25 mouse cellular contexts compared by ENCODE assay signal in the genomic region with DNA sequence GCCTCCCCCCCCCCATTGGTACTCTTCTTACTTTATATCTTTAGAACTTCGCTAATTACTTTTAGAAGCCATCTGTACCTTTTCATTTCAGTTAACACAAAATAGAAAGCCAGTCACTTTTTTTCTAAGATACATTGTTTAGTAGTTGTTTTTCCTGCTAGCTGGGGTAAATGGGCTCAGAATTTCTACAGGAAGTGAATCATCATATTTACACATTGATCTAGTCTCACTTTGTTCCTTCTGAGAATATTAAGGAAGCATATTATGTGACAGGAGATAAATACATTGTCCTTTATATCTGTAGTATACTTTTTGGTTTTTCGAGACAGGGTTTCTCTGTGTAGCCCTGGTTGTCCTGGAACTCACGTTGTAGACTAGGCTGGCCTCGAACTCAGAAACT. TPM values are rescaled to one million over a fixed set of nuclear protein-coding genes. Genes with fewer than 3 reads are reported as not detected.
DNase-seq lines count a peak whose midpoint lies in the region; ATAC-seq and TF ChIP-seq lines count a peak whose summit lies in the region.
"Had no signal": no experiment of that assay in that cellular context is flagged by ENCODE, and none has a peak within 500 bp of the region (broad histone marks: within the 10 kb centered on the region; RNA-seq: fewer than 3 reads in every experiment).

No protein-coding gene starts in this region.

- H3K79me2 ChIP-seq in macrophage (ENCODE audit: inconsistent target), result peaks cover 100% of the 10 kb centered on the region

- no peak for TF ChIP-seq CTCF in bone marrow macrophage, adult 2 months (IDR thresholded peaks at IDR 0.05; ENCODE audit: low read depth, low read length)
- no peak for TF ChIP-seq CTCF in forebrain, postnatal 0 days (IDR thresholded peaks at IDR 0.05; ENCODE audit: low read depth)
- no peak for TF ChIP-seq CTCF in lung, postnatal 0 days (IDR thresholded peaks at IDR 0.05)

- no peaks in the 10 kb centered on the region for H3K27me3 ChIP-seq in forebrain, postnatal 0 days (ENCODE audit: insufficient read depth, low read length)
- H3K27me3 ChIP-seq in lung, postnatal 0 days (replicated peaks; ENCODE audit: insufficient read depth, low read length), result no peaks in the 10 kb centered on the region
- H3K27me3 ChIP-seq in hindbrain, embryonic 14.5 days (ENCODE audit: control insufficient read depth, insufficient read depth, low read length), result no peaks in the 10 kb centered on the region
- H3K27me3 ChIP-seq: heart, embryonic 13.5 days; hindbrain, embryonic 15.5 days; intestine, embryonic 15.5 days had no signal

- no peak overlapping the region for H3K9ac ChIP-seq in forebrain, postnatal 0 days
- H3K9ac ChIP-seq in lung, postnatal 0 days (replicated peaks; ENCODE audit: low read depth), result no peak overlapping the region
- no peak overlapping the region for H3K9ac ChIP-seq in hindbrain, embryonic 14.5 days
- H3K9ac ChIP-seq: heart, embryonic 13.5 days; hindbrain, embryonic 15.5 days; intestine, embryonic 15.5 days had no signal

- no peak overlapping the region for H3K4me2 ChIP-seq in forebrain, postnatal 0 days (ENCODE audit: low read depth)
- no peak overlapping the region for H3K4me2 ChIP-seq in lung, postnatal 0 days (replicated peaks; ENCODE audit: low read depth, low read length)
- H3K4me2 ChIP-seq in hindbrain, embryonic 14.5 days (replicated peaks), result no peak overlapping the region
- H3K4me2 ChIP-seq: heart, embryonic 13.5 days; hindbrain, embryonic 15.5 days; intestine, embryonic 15.5 days had no signal

- peaks cover 53% of the 10 kb centered on the region for H3K4me1 ChIP-seq in bone marrow macrophage, adult 2 months (ENCODE audit: control insufficient read depth, insufficient read depth, low read length)
- no peaks in the 10 kb centered on the region for H3K4me1 ChIP-seq in forebrain, postnatal 0 days (ENCODE audit: insufficient read depth)
- H3K4me1 ChIP-seq in lung, postnatal 0 days (ENCODE audit: insufficient read depth, low read depth, low read length), result no peaks in the 10 kb centered on the region
- no peaks in the 10 kb centered on the region for H3K4me1 ChIP-seq in hindbrain, embryonic 14.5 days (replicated peaks; ENCODE audit: control insufficient read depth, insufficient read depth, low read length)
- H3K4me1 ChIP-seq: heart, embryonic 10.5 days had no signal

- ATAC-seq in CD4-positive, CD25-positive, alpha-beta regulatory T cell, adult 4 months, result peak; percentile 38
- no peak for ATAC-seq in forebrain, postnatal 0 days
- no peak for ATAC-seq in lung, postnatal 0 days
- ATAC-seq in hindbrain, embryonic 14.5 days (ENCODE audit: low FRiP score), result no peak
- ATAC-seq: forebrain, embryonic 14.5 days; intestine, embryonic 15.5 days had no signal

- DNase-seq in forebrain, postnatal 0 days, result no peak
- no peak for DNase-seq in lung, postnatal 0 days (ENCODE audit: low spot score)
- no peak for DNase-seq in hindbrain, embryonic 14.5 days (ENCODE audit: low spot score)
- DNase-seq: adrenal gland, adult 2 months; adrenal gland, postnatal 14 days; cerebellum, adult 11-12 months; cerebellum, adult 8-10 months; cerebellum, postnatal 10 days; cerebellum, postnatal 36 days; gastrocnemius, postnatal 25 days; heart, adult 2 months; heart, postnatal 14 days; heart, postnatal 4 days; kidney, adult 11 months had no signal

- H3K9me3 ChIP-seq in forebrain, postnatal 0 days (ENCODE audit: low read length), result no peaks in the 10 kb centered on the region
- H3K9me3 ChIP-seq in lung, postnatal 0 days (ENCODE audit: low read length), result no peaks in the 10 kb centered on the region
- no peaks in the 10 kb centered on the region for H3K9me3 ChIP-seq in hindbrain, embryonic 14.5 days (ENCODE audit: control insufficient read depth, low read length)
- H3K9me3 ChIP-seq: heart, embryonic 10.5 days; heart, embryonic 13.5 days; hindbrain, embryonic 15.5 days; intestine, embryonic 15.5 days had no signal

- TF ChIP-seq EP300 in lung, postnatal 0 days (IDR thresholded peaks at IDR 0.05), result no peak

- WGBS in macrophage (ENCODE audit: missing documents), result 82% methylated on average over 4 of the region's 4 CpGs
- WGBS in forebrain, postnatal 0 days, result 96% methylated on average over 4 of the region's 4 CpGs
- WGBS in lung, postnatal 0 days, result 80% methylated on average over 4 of the region's 4 CpGs
- WGBS in hindbrain, embryonic 14.5 days, result 98% methylated on average over 4 of the region's 4 CpGs

- no peak overlapping the region for H3K4me3 ChIP-seq in bone marrow macrophage, adult 2 months (ENCODE audit: insufficient read depth, low read length)
- H3K4me3 ChIP-seq in macrophage (ENCODE audit: inconsistent target), result no peak overlapping the region
- no peak overlapping the region for H3K4me3 ChIP-seq in forebrain, postnatal 0 days (ENCODE audit: low read depth, low read length)
- H3K4me3 ChIP-seq in lung, postnatal 0 days (ENCODE audit: low read depth, low read length), result no peak overlapping the region
- no peak overlapping the region for H3K4me3 ChIP-seq in hindbrain, embryonic 14.5 days (replicated peaks; ENCODE audit: low read length)
- H3K4me3 ChIP-seq: heart, adult 2 months; heart, embryonic 10.5 days; heart, embryonic 13.5 days; hindbrain, embryonic 15.5 days; intestine, embryonic 15.5 days had no signal

- H3K36me3 ChIP-seq in macrophage (ENCODE audit: inconsistent target), result peaks cover 24% of the 10 kb centered on the region
- peaks cover 12% of the 10 kb centered on the region for H3K36me3 ChIP-seq in forebrain, postnatal 0 days (ENCODE audit: insufficient read depth)
- H3K36me3 ChIP-seq in lung, postnatal 0 days (ENCODE audit: insufficient read depth, low read length), result peaks cover 7% of the 10 kb centered on the region; the same call in 1 of the 2 replicates
- H3K36me3 ChIP-seq in hindbrain, embryonic 14.5 days (replicated peaks; ENCODE audit: control insufficient read depth, insufficient read depth), result peaks cover 16% of the 10 kb centered on the region
- H3K36me3 ChIP-seq: intestine, embryonic 15.5 days had no signal

- peak overlapping the region; percentile 72 for H3K27ac ChIP-seq in bone marrow macrophage, adult 2 months (ENCODE audit: insufficient read depth, low read depth, low read length)
- H3K27ac ChIP-seq in macrophage, result peak overlapping the region; percentile 38; the same call in 1 of the 2 replicates
- H3K27ac ChIP-seq in forebrain, postnatal 0 days (ENCODE audit: low read depth, low read length), result no peak overlapping the region
- no peak overlapping the region for H3K27ac ChIP-seq in lung, postnatal 0 days (ENCODE audit: low read length)
- no peak overlapping the region for H3K27ac ChIP-seq in hindbrain, embryonic 14.5 days
- H3K27ac ChIP-seq: heart, adult 2 months; heart, embryonic 10.5 days; heart, embryonic 13.5 days; hindbrain, embryonic 15.5 days; intestine, embryonic 15.5 days had no signal

- no peak for TF ChIP-seq POLR2A in bone marrow macrophage, adult 2 months (IDR thresholded peaks at IDR 0.05; ENCODE audit: borderline replicate concordance, low read depth, low read length)

RNA-seq across cellular contexts. Expression of a gene that starts 10.8 kb away (rescaled TPM):
- 10 to 100 TPM; 10.2 to 17.1 TPM for polyA plus RNA-seq in CD4-positive, CD25-positive, alpha-beta regulatory T cell, adult 4 months (2017; shearing (Covaris generic))
- 91.7 and 94.9 TPM in 2 replicates for polyA plus RNA-seq in bone marrow macrophage, adult 2 months (2012; ENCODE audit: insufficient read depth, insufficient read length, missing spikeins)
- 100 to 1,000 TPM in 23 of 26 experiments, 10 to 100 TPM in 3; 43.8 to 854 (median 239) TPM for total RNA-seq in macrophage (2018; cell fraction: chromatin; rRNA removed)
- total RNA-seq in macrophage (2018; cell fraction: cytosol; rRNA removed), result 100 to 1,000 TPM in 21 of 26 experiments, 10 to 100 TPM in 5; 61.2 to 599 (median 214) TPM
- 100 to 1,000 TPM in 23 of 26 experiments, 10 to 100 TPM in 3; 42.1 to 649 (median 369) TPM for total RNA-seq in macrophage (2018; cell fraction: nucleus; rRNA removed)
- 46.8 to 75.4 TPM (median 72.8 TPM) in 3 replicates for polyA plus RNA-seq in macrophage (2018)
- 116 and 135 TPM in 2 replicates for total RNA-seq in forebrain, postnatal 0 days (2014; rRNA removed)
- polyA plus RNA-seq in forebrain, postnatal 0 days (2015; fragmentation: Nextera tagmentation; extraction: Ambion mirVana), result 31.1 and 32.6 TPM in 2 replicates
- 10.9 and 11.7 TPM in 2 replicates for polyA plus RNA-seq in lung, postnatal 0 days (2015; fragmentation: Nextera tagmentation; extraction: Ambion mirVana)
- 35.5 and 41.1 TPM in 2 replicates for polyA plus RNA-seq in hindbrain, embryonic 14.5 days (2014; fragmentation: Nextera tagmentation; extraction: Ambion mirVana)

RNA-seq across cellular contexts. Expression of a gene that starts 36.5 kb away (rescaled TPM):
- polyA plus RNA-seq in CD4-positive, CD25-positive, alpha-beta regulatory T cell, adult 4 months (2017; shearing (Covaris generic)), result not detected
- not detected in 2 replicates for polyA plus RNA-seq in bone marrow macrophage, adult 2 months (2012; ENCODE audit: insufficient read depth, insufficient read length, missing spikeins)
- under 1 TPM in 1 of 26 experiments, not detected in 25; 0.62 TPM for total RNA-seq in macrophage (2018; cell fraction: chromatin; rRNA removed)
- total RNA-seq in macrophage (2018; cell fraction: cytosol; rRNA removed), result not detected
- 1 to 10 TPM in 3 of 26 experiments, not detected in 23; 1.4 to 5.0 (median 1.6) TPM for total RNA-seq in macrophage (2018; cell fraction: nucleus; rRNA removed)
- polyA plus RNA-seq in macrophage (2018), result not detected in 3 replicates
- total RNA-seq in forebrain, postnatal 0 days (2014; rRNA removed), result not detected in 2 replicates
- not detected in 2 replicates for polyA plus RNA-seq in forebrain, postnatal 0 days (2015; fragmentation: Nextera tagmentation; extraction: Ambion mirVana)
- polyA plus RNA-seq in lung, postnatal 0 days (2015; fragmentation: Nextera tagmentation; extraction: Ambion mirVana), result 2.4 and 2.9 TPM in 2 replicates
- polyA plus RNA-seq in hindbrain, embryonic 14.5 days (2014; fragmentation: Nextera tagmentation; extraction: Ambion mirVana), result 0.33 TPM in 1 of 2 replicates, not detected in the other
- total RNA-seq: adrenal gland, adult 2 months; adrenal gland, postnatal 14 days; gastrocnemius, adult 8-10 months; gastrocnemius, postnatal 25 days; heart, adult 2 months; heart, postnatal 14 days; heart, postnatal 4 days had no signal
- polyA plus RNA-seq: adrenal gland, adult 2 months; cortical plate, adult 2 months; forebrain, embryonic 14.5 days; hindbrain, embryonic 15.5 days had no signal

RNA-seq across cellular contexts. Expression of a gene that starts 53.0 kb away (rescaled TPM):
- not detected for polyA plus RNA-seq in CD4-positive, CD25-positive, alpha-beta regulatory T cell, adult 4 months (2017; shearing (Covaris generic))
- polyA plus RNA-seq in bone marrow macrophage, adult 2 months (2012; ENCODE audit: insufficient read depth, insufficient read length, missing spikeins), result not detected in 2 replicates
- not detected for total RNA-seq in macrophage (2018; cell fraction: chromatin; rRNA removed)
- total RNA-seq in macrophage (2018; cell fraction: cytosol; rRNA removed), result not detected
- total RNA-seq in macrophage (2018; cell fraction: nucleus; rRNA removed), result 1 to 10 TPM in 1 of 26 experiments, not detected in 25; 1.4 TPM
- polyA plus RNA-seq in macrophage (2018), result not detected in 3 replicates
- 129 and 214 TPM in 2 replicates for total RNA-seq in forebrain, postnatal 0 days (2014; rRNA removed)
- 110 and 128 TPM in 2 replicates for polyA plus RNA-seq in forebrain, postnatal 0 days (2015; fragmentation: Nextera tagmentation; extraction: Ambion mirVana)
- 0.51 and 1.1 TPM in 2 replicates for polyA plus RNA-seq in lung, postnatal 0 days (2015; fragmentation: Nextera tagmentation; extraction: Ambion mirVana)
- 56.2 and 68.7 TPM in 2 replicates for polyA plus RNA-seq in hindbrain, embryonic 14.5 days (2014; fragmentation: Nextera tagmentation; extraction: Ambion mirVana)
- total RNA-seq: gastrocnemius, adult 8-10 months; gastrocnemius, postnatal 25 days had no signal
- polyA plus RNA-seq: C2C12 had no signal

Comparison
In these comparisons a context has a peak if more than half of its experiments do, and no peak if none do; other contexts are left out.
1. H3K27ac ChIP-seq: peak in bone marrow macrophage, adult 2 months (single experiment) and macrophage (single experiment); none in forebrain, postnatal 0 days (single experiment), lung, postnatal 0 days (single experiment) and hindbrain, embryonic 14.5 days (single experiment).
2. RNA of a gene that starts 53.0 kb away (polyA plus RNA-seq): 110 to 128 TPM in forebrain, postnatal 0 days and 56.2 to 68.7 TPM in hindbrain, embryonic 14.5 days; 0.51 to 1.1 TPM in lung, postnatal 0 days, not detected in bone marrow macrophage, adult 2 months, not detected in CD4-positive, CD25-positive, alpha-beta regulatory T cell, adult 4 months and not detected in macrophage; every median in the first group is over 10 times any median in the second.